Mouse (Mus musculus) frontal cortex, postnatal 25 days (tissue): ENCODE data around the gene Gcnt1.

Experiments
- DNase-seq, 2 experiments: peaks; one replicate each; pipeline ENCODE4 v3.0.0; 2022; ENCODE audit warnings: low spot score in 2 of 2

The Gcnt1 gene

DNA sequence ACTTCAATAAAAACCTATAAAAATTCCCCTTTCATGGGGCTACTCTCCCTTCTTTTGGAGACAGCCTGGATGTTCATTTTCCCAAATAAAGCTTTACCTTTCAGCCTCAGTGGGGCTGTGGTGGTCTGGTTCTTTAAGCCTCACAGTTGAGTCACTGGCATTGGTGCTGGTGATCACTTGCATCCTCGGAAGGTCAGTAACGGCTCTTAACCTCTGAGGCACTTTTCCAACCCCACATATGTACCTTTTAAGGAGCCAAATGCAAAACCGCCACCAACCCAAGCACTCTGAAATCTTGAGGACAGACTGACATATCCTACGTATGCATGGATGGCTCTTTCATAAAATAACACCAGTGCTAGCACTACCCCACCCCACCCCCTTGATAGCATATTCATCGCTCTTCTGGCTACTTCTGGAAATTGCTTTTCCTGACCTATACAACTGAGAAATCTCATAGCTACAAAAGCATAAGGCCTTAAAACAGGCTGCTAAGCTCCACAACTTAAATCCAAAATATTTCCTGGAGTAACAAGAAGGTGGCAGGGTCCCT lies 48.9 kb downstream of the Gcnt1 start:
- no peak for DNase-seq

DNA sequence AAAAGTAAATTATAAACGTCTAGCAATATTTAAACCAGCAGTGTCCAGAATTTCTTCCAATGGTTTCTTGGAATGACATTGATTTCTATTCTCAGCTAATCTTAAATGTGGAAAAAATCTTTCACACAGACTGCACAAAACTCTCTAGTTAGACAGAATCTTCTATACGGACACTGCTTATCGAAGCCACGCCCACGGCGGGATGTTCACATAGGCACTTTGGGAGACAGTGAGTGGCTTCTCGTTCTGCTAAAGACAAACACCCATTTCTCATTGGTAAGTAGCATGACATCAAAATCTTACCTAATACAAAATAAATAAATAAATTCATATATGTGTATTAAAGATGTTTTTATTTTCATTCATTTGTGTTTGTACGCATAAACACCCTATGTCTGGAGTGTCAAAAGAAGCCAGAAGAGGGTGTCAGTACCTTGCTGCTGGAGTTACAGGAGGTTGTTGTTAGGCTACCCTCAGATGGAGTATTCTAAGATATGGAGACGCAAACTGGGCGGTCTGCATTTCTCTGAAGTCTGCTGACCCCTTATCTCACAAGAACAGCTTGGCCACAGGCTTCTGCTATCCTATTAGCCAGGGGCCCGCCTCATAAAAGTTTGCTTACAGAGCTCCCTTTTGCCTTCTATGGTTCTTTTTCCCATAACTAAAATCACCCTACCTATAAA lies 49.5 kb downstream of the Gcnt1 start:
- no peak for DNase-seq

DNA sequence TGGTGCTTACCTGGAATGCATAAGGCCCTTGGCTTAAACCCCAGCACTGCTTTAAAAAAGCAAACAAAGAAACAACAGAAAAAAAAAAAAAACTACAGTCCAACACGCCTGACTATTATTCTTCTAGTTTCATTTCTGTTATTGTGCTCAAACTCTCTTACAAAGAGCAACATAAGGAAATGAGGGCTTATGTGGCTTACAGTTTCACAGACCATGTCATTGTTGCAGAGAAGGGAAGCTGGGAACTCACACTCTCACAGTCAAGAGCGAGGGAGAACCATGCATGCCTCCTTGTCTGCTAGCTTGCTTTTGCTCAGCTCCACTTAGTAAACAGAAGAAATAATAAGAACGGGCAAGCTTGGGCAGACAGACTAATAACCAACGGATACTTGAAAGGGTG lies 52.9 kb downstream of the Gcnt1 start:
- DNase-seq: no peak

DNA sequence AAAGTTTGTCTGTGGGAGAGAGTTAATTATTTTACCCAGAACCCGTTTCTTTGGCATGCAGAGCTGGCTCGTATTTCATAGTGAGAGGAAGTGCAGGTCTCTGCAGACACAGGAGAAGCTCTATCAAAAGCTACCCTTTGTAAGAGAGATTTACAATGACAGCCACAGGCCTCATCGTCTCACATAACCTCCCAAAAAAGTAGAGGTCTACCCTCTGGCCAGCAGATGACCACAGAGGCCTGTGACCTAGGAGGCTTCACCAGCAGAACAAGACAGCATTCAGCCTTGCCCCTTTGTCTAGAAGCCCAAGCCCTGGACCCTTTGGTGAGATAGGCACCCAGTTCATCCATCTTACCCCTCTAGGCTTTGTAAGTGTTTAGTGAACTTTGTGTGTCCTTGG lies 53.9 kb downstream of the Gcnt1 start:
- DNase-seq: no peak

DNA sequence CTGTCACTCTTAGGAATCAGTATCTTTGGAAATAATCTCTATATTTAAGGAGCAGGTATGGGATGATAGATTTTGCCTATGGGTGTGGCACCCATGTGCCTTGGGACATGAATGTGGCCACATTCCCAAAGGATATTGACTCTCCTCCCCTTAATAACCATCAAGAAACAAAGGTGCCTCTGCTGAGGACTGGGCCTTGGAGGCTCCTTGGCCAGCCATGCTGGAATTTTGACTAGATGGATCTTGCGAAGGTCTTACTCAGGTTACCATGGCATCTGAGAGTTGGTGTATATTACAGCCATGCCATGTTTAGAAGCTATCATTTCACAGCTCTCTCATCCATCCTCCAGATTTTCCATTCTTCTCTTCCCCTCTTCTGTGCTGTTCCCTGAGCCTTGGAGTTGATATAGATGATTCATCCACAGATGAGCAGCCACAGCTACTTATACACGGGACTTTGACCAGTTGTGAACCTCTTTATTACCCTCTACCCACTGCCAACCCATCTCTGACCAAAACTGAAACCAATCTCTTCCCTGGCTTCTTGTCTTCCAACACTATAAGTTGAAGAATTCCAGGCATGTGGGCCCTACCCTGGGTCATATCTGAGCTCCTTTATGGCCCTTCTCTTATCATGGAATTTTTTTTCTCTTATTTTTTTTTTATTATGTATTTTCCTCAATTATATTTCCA lies 56.2 kb downstream of the Gcnt1 start:
- DNase-seq: no peak

DNA sequence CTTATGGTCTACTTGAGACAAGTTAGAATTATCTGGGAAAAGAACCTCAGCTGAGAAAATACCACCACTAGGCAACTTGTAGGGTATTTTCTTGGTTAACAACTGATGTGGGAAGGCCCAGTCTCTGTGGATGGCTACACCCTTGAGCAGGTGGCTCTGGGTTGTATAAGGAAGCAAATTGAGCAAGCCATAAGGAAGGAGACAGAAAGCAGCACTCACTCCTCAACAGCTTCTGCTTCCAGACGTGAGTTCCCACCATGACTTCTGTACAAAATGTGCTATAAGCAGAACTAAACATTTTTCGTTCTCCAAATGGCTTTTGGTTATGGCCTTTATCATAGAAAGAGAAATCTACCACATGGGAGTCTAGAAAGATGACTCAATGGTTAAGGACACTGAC lies 58.2 kb downstream of the Gcnt1 start:
- DNase-seq: no peak

DNA sequence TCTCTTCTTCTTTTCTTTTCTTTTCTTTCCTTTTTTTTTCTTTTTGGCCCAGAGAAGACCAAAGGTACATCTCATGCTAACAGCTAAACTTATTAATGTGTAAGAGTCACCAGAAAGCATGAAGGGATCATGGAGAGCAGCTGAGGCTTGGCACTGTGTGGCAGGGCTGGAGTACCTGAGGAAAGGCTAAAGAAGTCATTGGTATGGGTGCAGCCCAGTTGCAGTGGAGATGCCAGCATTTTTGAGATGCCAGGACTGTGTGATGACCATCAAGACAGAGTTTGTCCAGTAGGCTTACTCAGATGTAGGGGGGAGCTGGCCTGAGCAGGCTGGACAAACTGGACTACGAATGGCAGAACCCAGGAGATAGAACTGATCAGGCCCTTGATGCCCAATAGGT lies 58.9 kb downstream of the Gcnt1 start:
- no peak for DNase-seq

DNA sequence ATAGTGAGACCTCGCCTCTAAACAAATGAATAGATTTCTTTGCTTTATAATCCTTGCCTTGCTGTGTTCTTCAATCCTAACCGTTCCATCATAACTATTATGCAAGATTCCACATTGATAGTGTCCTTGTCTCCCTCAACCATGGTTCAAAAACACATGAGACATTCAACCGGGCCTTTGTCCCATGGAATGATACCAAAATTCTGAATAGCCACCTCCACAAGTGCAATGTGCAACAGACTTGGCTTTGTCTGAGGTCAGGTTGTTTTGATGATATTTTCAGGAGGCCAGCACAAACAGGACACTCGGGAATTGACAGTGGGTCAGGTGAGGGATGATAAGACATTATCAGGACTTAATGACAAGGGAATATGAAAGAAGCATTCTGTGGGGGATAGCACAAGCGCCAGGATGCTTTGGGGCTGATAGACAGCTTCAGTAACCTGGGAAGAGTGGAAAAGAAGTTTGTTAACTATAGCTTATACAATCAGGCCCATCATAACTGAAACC lies 59.9 kb downstream of the Gcnt1 start:
- no peak for DNase-seq

DNA sequence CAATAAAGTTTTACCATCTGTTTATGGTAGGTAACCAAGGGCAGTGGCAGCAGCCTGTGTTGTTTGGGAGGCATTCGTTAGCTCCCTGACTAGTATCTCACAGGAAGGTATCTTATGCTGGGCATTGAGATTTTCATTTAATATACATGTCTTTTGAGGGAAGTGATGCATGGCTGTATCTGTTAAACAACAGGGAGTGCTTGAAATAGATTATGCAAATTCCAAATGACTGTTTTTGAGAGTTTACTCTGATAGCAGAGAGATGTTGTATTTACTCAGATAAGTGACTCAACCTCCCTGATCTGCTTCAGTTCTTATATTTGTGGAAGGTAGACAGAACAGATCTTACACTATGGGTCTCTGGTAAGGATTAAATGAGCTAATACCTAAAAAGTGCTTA lies 61.1 kb downstream of the Gcnt1 start:
- no peak for DNase-seq

DNA sequence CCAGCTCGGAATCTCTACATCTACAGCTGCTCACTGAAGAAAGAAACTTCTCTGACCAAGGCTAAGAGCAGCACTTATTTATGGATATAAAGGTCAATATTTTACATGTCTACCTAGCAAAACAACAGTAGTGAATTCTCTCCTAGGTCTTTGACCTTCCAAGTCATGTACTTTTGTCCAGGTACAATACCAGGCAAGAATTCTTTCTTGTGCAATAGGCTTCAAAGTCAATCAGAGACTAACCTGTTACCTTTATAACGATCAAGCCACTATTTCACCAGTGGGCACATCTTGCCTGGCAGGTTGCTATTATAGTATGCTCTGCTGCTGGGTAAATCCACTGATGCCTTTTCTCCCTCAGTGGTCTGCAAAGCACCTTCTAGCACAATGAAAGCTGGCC lies 61.6 kb downstream of the Gcnt1 start:
- no peak for DNase-seq

DNA sequence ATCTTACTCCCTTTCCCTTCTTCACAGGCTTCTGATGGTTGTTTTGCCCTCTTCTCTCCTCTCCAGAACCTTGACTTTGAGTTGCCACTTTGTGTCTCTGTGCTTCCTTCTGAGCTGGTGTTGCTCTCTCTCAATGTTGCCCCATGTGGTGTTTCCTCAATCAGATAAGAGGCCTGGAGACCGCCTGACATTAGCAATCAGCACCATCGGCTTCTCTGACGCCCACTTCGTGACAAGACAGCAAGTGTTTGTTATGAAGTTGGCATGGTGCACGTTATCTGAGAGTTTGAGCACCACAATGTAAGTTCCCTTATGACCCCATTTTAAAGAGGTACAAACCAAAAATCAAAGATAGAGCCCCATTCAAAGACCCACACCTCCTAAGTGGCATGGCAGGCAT lies 76.6 kb downstream of the Gcnt1 start:
- no peak for DNase-seq

DNA sequence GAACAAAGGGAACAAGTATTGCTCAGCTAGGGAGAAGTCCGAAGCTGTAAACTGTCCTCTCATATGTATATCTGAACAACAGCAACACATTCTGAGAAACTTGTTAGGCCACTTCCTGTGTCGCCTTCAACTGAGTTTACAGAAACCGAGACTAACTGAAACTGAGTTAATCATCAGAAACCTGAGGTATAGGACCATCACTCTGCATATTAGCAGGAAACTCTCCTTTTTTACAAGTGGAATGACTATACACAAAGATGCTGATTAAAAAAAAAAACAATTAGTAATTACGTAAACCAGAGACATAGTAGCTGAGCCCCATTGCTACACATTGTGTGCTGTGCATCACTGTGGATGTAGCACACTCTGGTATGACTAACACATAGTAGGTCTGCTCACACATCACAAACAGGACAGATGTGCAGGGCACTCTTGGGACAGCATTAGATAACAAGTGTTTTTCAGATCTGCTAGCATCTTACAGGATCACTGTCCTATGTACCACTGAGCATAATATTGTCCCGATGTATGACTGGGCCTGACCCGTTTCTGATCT lies 77.4 kb downstream of the Gcnt1 start:
- DNase-seq: no peak

DNA sequence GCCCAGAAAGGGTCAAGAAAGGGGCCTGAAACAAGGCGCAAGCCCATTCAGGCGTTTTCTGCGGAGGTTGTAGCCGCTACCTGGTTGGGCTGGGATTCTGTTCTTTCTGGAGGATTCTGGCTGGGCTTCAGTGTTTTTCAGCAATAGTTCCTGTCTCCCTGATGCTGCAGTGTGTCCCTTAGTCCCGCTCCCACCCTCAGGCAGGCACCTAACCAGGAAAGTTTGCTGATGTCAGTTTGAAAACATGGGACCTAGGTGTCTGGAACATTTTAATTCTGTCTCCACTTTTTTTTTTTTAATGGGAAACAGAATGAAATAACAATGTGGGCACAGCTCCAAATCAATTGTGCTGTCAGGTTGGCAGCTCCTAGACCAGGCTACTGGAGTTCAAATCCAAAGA lies 78.5 kb downstream of the Gcnt1 start:
- no peak for DNase-seq

DNA sequence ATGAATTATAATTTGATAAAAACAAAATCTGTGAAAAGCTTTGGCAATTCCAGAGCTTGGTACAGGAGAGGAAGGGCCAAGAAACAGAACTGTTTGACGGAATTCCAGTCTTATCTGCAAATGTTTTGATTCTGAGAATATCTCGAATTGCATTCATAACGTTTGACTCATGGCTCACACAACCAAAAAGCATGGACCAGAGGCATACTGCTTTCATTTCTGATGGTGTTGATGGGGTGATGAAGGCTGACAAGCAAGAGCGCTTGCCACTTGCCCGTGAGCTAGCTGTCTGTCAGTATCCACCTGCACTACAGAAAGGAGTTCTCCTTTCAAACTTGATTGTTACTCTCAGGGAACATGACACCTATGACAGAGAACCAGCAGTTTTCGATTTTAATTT lies 83.1 kb downstream of the Gcnt1 start:
- no peak for DNase-seq

DNA sequence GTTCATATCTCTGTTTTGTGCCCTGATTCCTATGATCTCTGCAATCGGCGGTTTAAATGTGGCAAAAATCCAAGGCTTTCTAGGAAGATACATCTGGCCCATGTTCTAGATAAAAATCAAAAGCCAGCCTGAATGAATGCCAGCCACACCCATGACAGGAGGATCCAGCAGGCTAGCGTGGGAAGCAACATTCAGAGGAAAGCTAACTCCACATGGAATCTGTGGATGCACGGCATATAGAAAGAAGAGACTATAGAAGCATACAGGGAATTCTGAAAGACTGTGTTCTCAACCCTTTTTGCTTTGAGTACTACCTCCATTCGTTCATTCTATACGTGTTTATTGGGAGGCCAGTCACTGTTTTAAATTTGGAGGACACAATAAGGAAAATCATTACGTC lies 86.6 kb downstream of the Gcnt1 start:
- no peak for DNase-seq

DNA sequence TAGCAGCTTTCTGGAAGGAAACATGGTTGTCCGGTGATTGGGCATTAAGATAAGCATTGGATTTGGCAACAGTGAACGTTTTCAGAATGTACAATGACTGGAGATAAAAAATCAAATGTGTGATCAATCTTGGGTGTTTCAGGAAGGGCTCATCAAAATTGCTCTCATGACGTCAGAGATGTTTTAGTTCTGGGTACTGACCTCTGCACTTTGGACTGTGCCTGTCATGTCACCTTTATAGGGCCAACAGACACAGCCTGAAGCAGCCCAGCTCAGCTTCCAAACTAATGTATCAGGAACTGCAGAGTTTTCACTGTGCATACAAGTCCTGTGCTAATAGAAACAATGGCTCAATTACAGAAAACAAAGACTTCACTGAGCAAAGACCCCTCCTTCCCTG lies 89.3 kb downstream of the Gcnt1 start:
- DNase-seq: no peak

DNA sequence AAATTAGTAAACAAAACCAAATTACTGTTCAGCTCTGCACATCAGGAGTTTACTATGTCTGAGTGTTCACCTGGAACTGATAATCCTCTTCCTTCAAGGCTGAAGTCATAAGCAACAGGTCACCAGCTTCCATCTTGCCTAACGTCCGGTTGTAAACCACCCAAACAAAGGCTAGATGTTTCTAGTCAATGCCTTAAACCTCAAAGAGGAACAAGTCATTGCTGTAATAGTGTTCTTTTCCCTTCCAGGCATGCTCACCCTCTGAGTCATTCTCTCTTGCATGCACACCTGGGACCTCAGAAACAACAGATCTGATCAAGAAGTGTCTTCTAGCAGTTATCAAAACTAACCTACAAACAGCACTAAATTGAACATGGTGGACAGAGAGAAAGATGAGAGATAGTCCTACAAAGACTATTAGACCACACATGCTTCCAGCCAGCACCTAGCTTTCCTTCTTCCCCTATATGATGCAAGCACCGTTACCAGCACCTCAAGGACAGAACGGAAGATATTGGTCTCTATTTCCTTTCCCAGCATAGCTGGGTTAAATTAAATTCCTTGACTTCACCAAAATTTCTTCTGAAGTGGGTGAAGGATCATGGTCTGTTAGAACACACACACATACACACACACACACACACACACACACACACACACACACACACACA lies 94.1 kb downstream of the Gcnt1 start:
- no peak for DNase-seq
